Mouse (Mus musculus): ENCODE results near the gene Fkbp2. TPM values are rescaled to one million over a fixed set of nuclear protein-coding genes. Genes with fewer than 3 reads are reported as not detected.

Gene Fkbp2
- total and polyA plus RNA-seq, 2 experiments = 60.0 to 92.8 TPM

DNA sequence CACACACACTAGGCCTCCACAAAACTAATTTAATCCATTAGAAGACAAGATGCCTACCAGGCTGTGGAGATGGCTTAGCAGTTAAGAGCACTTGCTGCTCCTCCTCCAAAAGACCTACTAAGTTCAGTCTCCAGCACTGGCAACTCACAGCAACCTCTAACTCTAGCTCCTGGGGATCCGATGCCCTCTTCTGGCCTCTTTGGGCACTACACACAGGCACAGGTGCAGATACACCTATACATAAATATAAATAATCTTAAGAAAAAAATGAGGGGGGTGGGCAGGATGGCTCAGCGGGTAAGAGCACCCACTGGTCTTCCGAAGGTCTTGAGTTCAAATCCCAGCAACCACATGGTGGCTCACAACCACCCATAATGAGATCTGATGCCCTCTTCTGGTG is 44.0 kb downstream of the Fkbp2 start:
- TF ChIP-seq POLR2A (IDR thresholded peaks at IDR 0.05; ENCODE audit: extremely low read depth, insufficient read depth, low read length) (no peak), CTCF (IDR thresholded peaks at IDR 0.05; ENCODE audit: low read depth, low read length) (peak; percentile 56; the same call in 1 of the 2 replicates)
- Histone ChIP-seq H3K4me1 (ENCODE audit: control insufficient read depth, insufficient read depth, low read length) (peaks cover 20% of the 10 kb centered on the region), H3K27me3 (ENCODE audit: control insufficient read depth, insufficient read depth, low read length) (peaks cover 10% of the 10 kb centered on the region), H3K27ac (replicated peaks; ENCODE audit: insufficient read depth, low read depth, low read length) (no peak overlapping the region), H3K9ac (ENCODE audit: low read depth, low read length) (no peak overlapping the region), H3K79me2 (ENCODE audit: control insufficient read depth, insufficient read depth, low read length) (no peaks in the 10 kb centered on the region), H3K4me3 (ENCODE audit: insufficient read depth, low read depth, low read length) (no peak overlapping the region), H3K36me3 (ENCODE audit: control insufficient read depth, insufficient read depth, low read length) (no peaks in the 10 kb centered on the region)
- 44% methylated on average over 3 of the region's 3 CpGs for WGBS
- DNase-seq (ENCODE audit: extremely low read depth, low read depth, low spot score) = no peak

DNA sequence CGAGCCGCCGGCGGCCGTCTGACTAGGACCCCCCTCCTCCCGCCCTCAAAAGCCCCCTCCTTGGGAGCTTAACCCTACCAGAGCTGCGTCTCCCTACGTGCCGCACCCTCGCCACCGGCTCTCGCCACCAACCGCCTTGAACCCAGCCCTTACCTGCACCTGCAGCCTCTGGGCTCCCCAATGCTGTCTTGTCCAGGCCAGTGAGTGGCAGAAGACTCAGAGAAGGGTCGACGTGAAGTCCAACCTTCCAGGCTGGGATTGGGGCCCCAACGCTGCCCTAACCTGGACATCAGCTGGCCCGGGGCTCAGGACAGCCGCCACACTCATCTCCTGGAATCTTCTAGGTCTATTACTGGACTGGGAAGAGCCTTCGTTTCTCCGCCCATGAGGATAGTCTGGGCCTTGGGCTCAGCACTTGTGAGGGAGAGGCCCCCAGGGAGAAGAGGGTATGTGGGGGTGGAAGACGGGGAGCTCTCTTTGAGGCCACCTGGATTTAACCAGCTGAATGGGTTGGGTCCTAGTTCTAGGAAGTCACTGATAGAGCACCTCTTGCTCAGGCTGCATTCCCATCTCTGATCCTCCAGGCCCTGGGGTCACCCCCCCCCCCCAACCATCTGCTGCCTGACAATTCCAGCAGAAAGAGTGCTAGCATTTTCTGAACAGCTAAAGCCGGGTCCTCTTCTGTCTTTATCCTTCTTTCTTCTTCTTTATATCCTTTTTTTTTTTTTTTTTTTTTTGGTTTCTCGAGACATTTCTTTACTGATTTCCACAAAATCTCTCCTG is 45.9 kb downstream of the Fkbp2 start, which contains the start of gene Kcnk4:
Gene Kcnk4, minus strand, starts transcription at position 321 of the 783 bp plus-strand sequence.
- peaks cover 10% of the 10 kb centered on the region for H3K27me3 ChIP-seq (ENCODE audit: control insufficient read depth, insufficient read depth, low read length)

DNA sequence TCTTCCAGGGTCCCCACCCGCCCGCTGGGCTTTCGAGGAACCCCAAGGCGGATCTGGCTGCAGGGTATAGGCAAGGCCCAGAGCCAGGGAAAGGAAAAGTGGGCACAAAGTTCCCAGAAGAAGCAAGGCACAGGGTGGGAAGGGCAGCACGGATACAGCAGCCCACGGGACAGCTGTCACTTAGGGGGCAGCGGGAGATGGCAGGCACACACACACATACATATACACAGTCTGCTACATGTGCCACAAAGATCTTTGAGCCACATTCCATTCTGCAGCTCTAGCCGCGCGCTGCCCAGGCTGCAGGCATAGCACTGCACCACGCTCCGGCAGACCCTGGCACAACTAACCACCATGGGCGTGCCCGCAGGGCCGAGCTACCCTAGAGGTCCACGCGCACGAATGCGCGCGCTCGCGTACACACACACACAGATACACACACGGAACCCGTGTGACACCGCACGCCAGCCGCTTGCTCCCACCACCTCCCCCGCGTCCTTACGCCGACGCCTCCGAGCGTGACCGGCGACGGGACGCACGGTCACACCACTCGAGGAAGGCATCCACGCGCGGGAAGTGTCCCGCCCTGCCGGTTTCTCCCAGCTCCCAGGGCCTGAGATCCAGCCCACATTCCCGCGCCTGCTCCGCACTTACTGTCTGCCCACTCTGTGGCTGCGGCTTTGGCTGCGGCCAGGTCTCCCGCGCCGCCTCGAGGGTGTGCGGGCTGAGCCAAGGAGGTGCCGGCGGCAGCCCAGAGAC is 46.7 kb downstream of the Fkbp2 start:
- Histone ChIP-seq H3K9ac (ENCODE audit: low read depth, low read length) (peak overlapping the region; percentile 38; the same call in 1 of the 2 replicates), H3K79me2 (ENCODE audit: control insufficient read depth, insufficient read depth, low read length) (no peaks in the 10 kb centered on the region), H3K4me1 (ENCODE audit: control insufficient read depth, insufficient read depth, low read length) (peaks cover 13% of the 10 kb centered on the region), H3K4me3 (ENCODE audit: insufficient read depth, low read depth, low read length) (peak overlapping the region; percentile 27; the same call in 1 of the 2 replicates), H3K36me3 (ENCODE audit: control insufficient read depth, insufficient read depth, low read length) (no peaks in the 10 kb centered on the region), H3K27me3 (ENCODE audit: control insufficient read depth, insufficient read depth, low read length) (peaks cover 10% of the 10 kb centered on the region), H3K27ac (replicated peaks; ENCODE audit: insufficient read depth, low read depth, low read length) (no peak overlapping the region)
- no peak for TF ChIP-seq POLR2A (IDR thresholded peaks at IDR 0.05; ENCODE audit: extremely low read depth, insufficient read depth, low read length)
- TF ChIP-seq CTCF (IDR thresholded peaks at IDR 0.05; ENCODE audit: low read depth, low read length) = no peak
- DNase-seq (ENCODE audit: extremely low read depth, low read depth, low spot score) = no peak
- 13% methylated on average over 58 of the region's 58 CpGs for whole genome bisulfite sequencing

More for the DNA sequence above, 45.9 kb downstream of the Fkbp2 start, which contains the start of gene Kcnk4:
- Histone ChIP-seq H3K4me3 (ENCODE audit: insufficient read depth, low read depth, low read length) (peak within 1 kb of the TSS; percentile 27; the same call in 1 of the 2 replicates), H3K36me3 (ENCODE audit: control insufficient read depth, insufficient read depth, low read length) (no peaks in the 10 kb centered on the region), H3K9ac (ENCODE audit: low read depth, low read length) (peak within 1 kb of the TSS; percentile 38; the same call in 1 of the 2 replicates), H3K4me1 (ENCODE audit: control insufficient read depth, insufficient read depth, low read length) (peaks cover 14% of the 10 kb centered on the region), H3K79me2 (ENCODE audit: control insufficient read depth, insufficient read depth, low read length) (no peaks in the 10 kb centered on the region), H3K27ac (replicated peaks; ENCODE audit: insufficient read depth, low read depth, low read length) (no peak within 1 kb of the TSS)
- DNase-seq (ENCODE audit: extremely low read depth, low read depth, low spot score) = no peak
- 24% methylated on average over 23 of the region's 23 CpGs for WGBS
- no peak for TF ChIP-seq CTCF (IDR thresholded peaks at IDR 0.05; ENCODE audit: low read depth, low read length)
- TF ChIP-seq POLR2A (IDR thresholded peaks at IDR 0.05; ENCODE audit: extremely low read depth, insufficient read depth, low read length) = no peak

DNA sequence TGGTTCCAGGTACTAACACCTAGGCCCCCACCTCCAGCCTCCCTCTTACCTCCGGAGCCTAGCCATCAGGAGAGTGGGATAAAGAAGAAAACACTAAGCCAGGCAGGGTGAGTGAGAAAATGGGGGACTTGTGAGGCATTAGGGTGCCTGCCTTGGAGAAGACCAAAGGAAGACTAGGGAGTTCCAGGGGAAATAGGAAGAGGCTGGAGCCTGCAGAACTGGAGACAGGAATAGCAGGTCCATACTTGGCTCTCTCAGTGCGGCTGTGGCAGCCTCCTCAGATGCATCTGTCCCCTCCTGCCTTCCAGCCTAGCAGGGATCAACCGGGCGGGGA is 47.2 kb downstream of the Fkbp2 start:
- TF ChIP-seq POLR2A (IDR thresholded peaks at IDR 0.05; ENCODE audit: extremely low read depth, insufficient read depth, low read length) = no peak
- TF ChIP-seq CTCF (IDR thresholded peaks at IDR 0.05; ENCODE audit: low read depth, low read length) = no peak
- Histone ChIP-seq H3K27ac (replicated peaks; ENCODE audit: insufficient read depth, low read depth, low read length) (no peak overlapping the region), H3K36me3 (ENCODE audit: control insufficient read depth, insufficient read depth, low read length) (no peaks in the 10 kb centered on the region), H3K27me3 (ENCODE audit: control insufficient read depth, insufficient read depth, low read length) (peaks cover 10% of the 10 kb centered on the region), H3K9ac (ENCODE audit: low read depth, low read length) (no peak overlapping the region), H3K79me2 (ENCODE audit: control insufficient read depth, insufficient read depth, low read length) (no peaks in the 10 kb centered on the region), H3K4me3 (ENCODE audit: insufficient read depth, low read depth, low read length) (no peak overlapping the region), H3K4me1 (ENCODE audit: control insufficient read depth, insufficient read depth, low read length) (peaks cover 8% of the 10 kb centered on the region)
- DNase-seq (ENCODE audit: extremely low read depth, low read depth, low spot score) = no peak
- 76% methylated on average over 4 of the region's 4 CpGs for WGBS

DNA sequence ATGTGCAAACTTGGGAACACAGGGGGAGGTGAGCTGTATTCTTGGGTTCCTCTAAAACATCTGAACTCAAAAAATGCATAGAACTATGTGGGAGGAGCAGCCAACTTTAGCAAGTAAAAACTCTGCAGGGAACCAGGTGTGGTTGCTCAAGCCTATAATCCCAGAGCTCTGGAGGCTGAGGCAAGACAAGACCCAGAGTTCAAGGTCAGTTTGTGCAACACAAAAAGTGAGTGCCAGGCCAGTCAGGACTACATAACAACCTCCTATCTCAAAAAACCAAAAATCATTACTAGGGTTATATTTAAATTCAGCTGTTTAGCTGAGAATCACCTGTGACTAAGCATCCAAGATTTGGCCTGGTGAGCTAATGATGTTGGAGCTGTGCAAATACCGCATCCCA is 48.3 kb downstream of the Fkbp2 start:
- TF ChIP-seq POLR2A (IDR thresholded peaks at IDR 0.05; ENCODE audit: extremely low read depth, insufficient read depth, low read length) = no peak
- TF ChIP-seq CTCF (IDR thresholded peaks at IDR 0.05; ENCODE audit: low read depth, low read length) = no peak
- 16% methylated on average over 1 of the region's 1 CpGs for WGBS
- peak; percentile 85 for DNase-seq (ENCODE audit: extremely low read depth, low read depth, low spot score)
- no peaks in the 10 kb centered on the region for H3K36me3 ChIP-seq (ENCODE audit: control insufficient read depth, insufficient read depth, low read length)
- H3K79me2 ChIP-seq (ENCODE audit: control insufficient read depth, insufficient read depth, low read length) = no peaks in the 10 kb centered on the region
- H3K27ac ChIP-seq (replicated peaks; ENCODE audit: insufficient read depth, low read depth, low read length) = no peak overlapping the region
- H3K27me3 ChIP-seq (ENCODE audit: control insufficient read depth, insufficient read depth, low read length) = peaks cover 10% of the 10 kb centered on the region
- peaks cover 2% of the 10 kb centered on the region for H3K4me1 ChIP-seq (ENCODE audit: control insufficient read depth, insufficient read depth, low read length)
- H3K9ac ChIP-seq (ENCODE audit: low read depth, low read length) = no peak overlapping the region
- no peak overlapping the region for H3K4me3 ChIP-seq (ENCODE audit: insufficient read depth, low read depth, low read length)
